Mouse (Mus musculus) embryonic stem cell, embryonic (primary cell): Measurements from ENCODE around the gene Npepps.

Experiments
- CTCF ChIA-PET, 4 experiments: fragments of 300-600 bp in 2 of 4; fragments of 350-600 bp in 2 of 4; sonication (Branson Sonifier 250); formaldehyde crosslinking; loops; one replicate each; lab custom pipeline; 2022; ENCODE audit warnings: inconsistent platforms in 2 of 4; lab: Charles Lee
- POLR2A ChIA-PET, 4 experiments: fragments of 300-600 bp in 2 of 4; fragments of 350-600 bp in 2 of 4; sonication (Branson Sonifier 250); formaldehyde crosslinking; loops; one replicate each; lab custom pipeline; 2022; ENCODE audit warnings: antibody characterized with exemption in 4 of 4, inconsistent platforms in 1 of 4; lab: Charles Lee

Npepps gene

DNA sequence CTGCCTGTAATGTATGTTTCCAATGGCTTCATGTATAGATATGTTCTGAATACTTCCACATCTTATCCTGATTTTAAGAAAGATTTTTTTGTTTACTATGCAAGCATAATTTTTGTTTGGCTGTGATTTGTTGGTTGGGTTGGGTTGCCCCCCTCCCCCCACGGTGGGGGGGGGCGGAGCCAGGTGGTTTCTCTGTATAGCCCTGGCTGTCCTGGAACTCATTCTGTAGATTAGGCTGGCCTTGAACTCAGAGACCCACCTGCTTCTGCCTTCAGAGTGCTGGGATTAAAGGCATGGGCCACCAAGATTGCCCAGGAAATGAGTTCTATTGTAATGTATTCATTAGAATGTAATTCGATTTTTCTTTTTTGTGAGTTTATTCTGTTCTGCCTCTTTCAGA lies 91.2 kb downstream of the Npepps start:
- ChIA-PET CTCF (interaction anchor here in 3 of 4 experiments (0.6 to 1.9 kb wide), 10 partner anchors 42 to 757 kb away, joined by 3 to 6 read pairs (median 3); partner anchors contain the start of gene Cdk5rap3 (in 1 of the 3)), POLR2A (interaction anchor here (0.5 to 11.0 kb wide), 49 partner anchors 8 to 592 kb away, joined by 3 to 245 read pairs (median 4); partner anchors contain the start of genes Cdk5rap3 (in 1 of the 4), Lrrc46 (in 1 of the 4), Mrpl10 (in 1 of the 4) and Mrpl45 (in 1 of the 4))

DNA sequence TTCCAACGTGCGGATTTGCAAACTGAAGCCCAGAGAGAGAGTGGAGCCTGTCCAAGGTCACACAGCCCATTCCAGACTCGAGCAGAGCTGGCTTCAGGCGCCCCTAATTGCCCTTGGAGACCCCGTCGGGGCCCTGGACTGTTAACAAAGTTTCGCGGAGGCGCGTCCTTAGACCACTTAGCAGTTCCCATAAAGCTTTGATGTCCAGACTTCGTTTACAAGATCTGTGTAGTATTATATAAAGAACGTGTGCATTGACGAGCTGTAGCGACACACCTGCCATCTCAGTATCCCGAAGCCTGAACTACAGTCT lies 91.8 kb downstream of the Npepps start:
- ChIA-PET POLR2A (interaction anchor here (0.5 to 11.0 kb wide), 85 partner anchors 8 to 740 kb away, joined by 3 to 245 read pairs (median 4); partner anchors contain the start of genes Lrrc46 (in 2 of the 4), Mrpl10 (in 2 of the 4), Cdk5rap3 (in 1 of the 4) and Mrpl45 (in 1 of the 4)), CTCF (interaction anchor here in 3 of 4 experiments (0.5 to 2.5 kb wide), 15 partner anchors 12 to 877 kb away, joined by 3 to 13 read pairs (median 3); partner anchors contain the start of gene Cdk5rap3 (in 1 of the 3))

DNA sequence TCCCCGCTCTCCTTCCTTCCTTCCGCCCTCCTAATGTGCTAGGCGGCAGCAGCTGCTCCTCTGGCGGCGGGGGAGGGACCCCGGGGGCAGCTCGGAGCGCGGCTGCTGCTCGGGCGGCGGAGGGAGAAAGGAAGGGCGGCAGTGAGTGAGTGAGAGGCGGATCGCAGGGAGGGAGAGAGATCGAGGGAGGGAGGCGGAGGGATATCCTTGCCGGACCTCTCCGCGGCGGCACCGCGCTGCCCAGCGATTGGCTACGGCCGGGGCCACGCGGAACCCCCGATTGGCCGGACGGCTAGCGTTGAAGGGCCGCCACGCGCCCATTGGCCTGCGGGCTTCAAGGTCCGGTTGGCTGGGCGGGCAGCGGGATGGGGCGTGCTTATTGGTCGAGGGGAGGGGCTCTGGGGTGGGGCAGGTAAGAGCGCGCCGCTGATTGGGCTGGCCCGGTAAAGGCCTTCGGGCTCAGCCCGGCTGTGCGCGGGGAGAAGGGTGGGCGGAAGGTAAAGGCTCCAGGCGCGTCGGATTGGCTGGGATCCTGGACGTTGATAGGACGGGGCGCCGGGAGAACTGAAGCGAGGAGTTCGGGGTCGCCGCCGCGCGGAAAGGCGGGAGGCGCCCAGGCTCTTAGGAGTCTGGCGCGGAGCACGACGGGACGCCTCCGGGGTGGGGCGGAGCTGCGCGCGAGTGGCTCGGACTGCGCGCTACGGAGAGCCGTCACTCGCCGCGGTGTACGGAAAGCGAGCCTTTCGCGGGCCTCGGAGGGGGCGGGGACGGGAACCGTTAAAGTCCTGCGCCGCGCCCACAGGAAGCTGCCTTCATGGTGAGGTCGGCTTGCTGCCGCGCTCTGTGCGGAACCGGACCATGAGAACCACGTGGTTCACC lies 92.4 kb downstream of the Npepps start, which contains the start of gene Kpnb1:
Gene Kpnb1, minus strand, starts transcription at position 118 of the 879 bp plus-strand sequence.
- ChIA-PET CTCF (interaction anchor here (0.5 to 2.5 kb wide), 21 partner anchors 11 to 876 kb away, joined by 3 to 13 read pairs (median 4); partner anchors contain the start of genes Cdk5rap3 (in 1 of the 4) and Tbkbp1 (in 1 of the 4)), POLR2A (interaction anchor here (0.5 to 11.0 kb wide), 119 partner anchors 7 to 740 kb away, joined by 3 to 245 read pairs (median 4); partner anchors contain the start of genes Lrrc46 (in 2 of the 4), Mrpl10 (in 2 of the 4), Nfe2l1 (in 2 of the 4) and Cdk5rap3 (in 1 of the 4))

DNA sequence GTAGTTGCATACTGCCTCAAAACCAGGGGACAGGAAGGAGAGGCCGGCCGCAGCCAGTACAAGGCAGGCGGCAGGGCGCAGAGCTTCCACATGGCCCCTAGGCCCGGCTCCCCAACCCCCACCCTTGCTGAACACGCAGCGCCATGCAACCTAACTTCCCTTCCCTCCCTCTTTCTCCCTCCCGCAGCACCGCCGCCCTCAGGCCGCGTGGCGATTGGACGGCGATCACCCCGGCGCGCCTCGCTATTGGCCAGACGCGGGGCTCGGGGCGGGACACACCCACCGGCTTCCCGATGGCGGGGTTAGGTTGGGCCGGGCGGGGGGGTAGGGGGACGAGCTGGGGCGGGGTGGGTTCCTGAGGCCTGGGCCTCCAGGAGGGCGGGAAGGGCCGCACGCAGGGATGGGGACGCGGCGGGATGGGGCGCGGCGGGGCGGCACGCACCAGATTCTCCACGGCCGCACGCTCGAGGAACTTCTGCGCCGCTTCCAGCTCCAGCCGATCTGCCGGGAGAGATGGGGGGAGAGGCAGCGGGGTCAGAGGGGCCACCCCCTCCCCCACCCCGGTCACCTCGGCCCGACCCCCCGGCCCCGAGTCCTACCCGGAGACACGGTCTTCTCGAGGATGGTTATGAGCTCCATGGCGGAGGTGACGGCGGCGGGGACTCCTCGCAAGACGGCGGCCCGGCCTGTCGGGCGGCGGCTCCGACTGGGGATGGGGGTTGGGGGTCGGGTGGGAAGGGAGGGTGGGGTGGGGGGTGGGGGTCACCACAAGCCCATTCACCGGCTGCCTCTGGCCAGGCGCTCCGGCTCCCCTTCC lies 93.3 kb downstream of the Npepps start:
- ChIA-PET POLR2A (interaction anchor here (0.6 to 11.0 kb wide), 74 partner anchors 8 to 516 kb away, joined by 3 to 245 read pairs (median 4); partner anchors contain the start of genes Cdk5rap3 (in 1 of the 4), Lrrc46 (in 1 of the 4), Mrpl10 (in 1 of the 4) and Mrpl45 (in 1 of the 4)), CTCF (interaction anchor here (0.6 to 2.5 kb wide), 19 partner anchors 10 to 863 kb away, joined by 3 to 13 read pairs (median 5); partner anchors contain the start of genes Cdk5rap3 (in 1 of the 4), Snx11 (in 1 of the 4) and Tbkbp1 (in 1 of the 4))

DNA sequence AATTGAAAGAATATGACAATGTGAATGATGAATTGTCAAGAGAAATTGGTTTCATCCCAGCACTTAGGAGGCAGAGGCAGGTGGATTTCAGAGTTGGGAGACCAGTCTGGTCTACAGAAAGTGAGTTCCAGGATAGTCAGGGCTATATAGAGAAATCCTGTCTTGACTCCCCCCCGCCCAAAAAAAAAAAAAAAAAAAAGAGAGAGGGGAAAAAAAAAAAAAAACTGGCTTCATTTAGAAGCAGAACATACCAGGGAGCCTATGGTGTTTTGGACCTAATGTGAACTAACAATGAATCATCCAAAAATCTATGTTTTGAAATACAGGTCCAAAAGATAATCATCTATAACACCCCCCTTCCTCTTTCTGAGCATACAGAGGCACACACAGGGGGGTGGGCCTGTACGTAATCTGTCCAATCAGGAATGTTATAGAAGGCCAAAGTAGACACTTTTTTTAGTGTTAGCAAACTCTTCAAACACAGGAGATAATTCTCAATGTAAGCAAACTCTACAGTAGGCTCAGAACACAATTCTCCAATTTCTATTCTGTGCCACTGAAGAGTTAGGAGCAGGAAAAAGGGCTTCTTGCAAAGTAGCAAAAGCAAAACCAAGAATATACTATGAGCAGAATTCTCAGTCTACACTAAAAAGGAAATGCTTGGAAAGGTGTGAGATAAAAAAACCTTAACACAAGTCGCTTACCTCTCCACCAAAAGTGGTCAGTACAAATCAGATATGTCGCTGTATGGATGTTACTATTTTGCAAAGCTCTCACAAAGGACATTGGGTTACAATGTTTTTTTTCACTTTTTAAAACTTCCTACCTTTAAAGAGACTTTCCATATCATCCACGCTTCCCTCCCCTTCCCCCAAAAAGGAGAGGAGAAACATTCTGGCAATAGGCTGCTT lies 94.5 kb downstream of the Npepps start:
- POLR2A ChIA-PET = interaction anchor here in 3 of 4 experiments (0.9 to 11.0 kb wide), 29 partner anchors 9 to 441 kb away, joined by 3 to 245 read pairs (median 8); partner anchors contain the start of genes Mrpl45 (in 1 of the 3), Nfe2l1 (in 1 of the 3) and Tbx21 (in 1 of the 3)
- CTCF ChIA-PET = interaction anchor here in 3 of 4 experiments (0.6 to 2.5 kb wide), 4 partner anchors 9 to 862 kb away, joined by 3 to 13 read pairs (median 6); partner anchors contain the start of gene Snx11 (in 1 of the 3)

DNA sequence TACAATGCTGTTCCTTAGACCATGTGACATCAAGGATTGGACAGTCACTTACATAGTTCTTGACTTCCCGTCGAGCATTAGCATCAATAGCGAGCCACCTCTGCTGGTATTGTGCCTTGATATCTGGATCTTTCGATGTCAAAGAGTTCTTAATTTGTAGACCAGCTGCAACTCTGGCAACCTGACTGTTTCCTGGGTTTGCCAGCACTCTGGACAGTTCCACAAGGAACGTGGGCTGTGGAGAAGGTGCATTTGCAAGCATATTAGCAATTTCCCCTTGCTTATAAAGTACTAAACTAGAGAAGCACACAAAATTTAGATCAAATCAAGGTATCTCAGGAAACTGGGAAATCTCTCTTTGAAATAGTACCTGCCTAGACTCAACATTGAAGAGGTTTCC lies 95.6 kb downstream of the Npepps start:
- POLR2A ChIA-PET = interaction anchor here in 1 of 4 experiments (0.6 to 11.0 kb wide), 4 partner anchors 12 to 232 kb away, joined by 3 to 245 read pairs (median 82); no protein-coding TSS in a partner anchor
- CTCF ChIA-PET = no interaction called here

DNA sequence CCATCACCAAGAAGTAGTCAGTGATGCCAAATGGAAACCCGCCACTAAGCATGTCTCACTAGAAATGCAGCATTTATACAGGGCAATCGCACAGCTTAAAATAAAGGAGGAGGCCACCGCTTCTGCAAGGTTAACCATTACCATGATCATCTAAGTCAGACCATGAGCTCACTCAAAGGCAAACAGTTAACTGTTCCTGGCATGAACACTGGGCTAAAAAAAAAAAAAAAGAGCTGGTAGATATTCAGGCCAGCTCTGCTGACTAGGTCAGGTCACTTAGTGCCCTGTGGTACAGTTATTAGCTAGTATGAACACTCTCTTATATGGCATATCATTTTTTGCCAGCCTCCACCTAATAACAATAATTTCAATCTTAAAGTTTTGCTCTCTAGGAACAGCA lies 98.0 kb downstream of the Npepps start:
- POLR2A ChIA-PET = interaction anchor here in 3 of 4 experiments (0.6 to 11.0 kb wide), 18 partner anchors 8 to 205 kb away, joined by 3 to 245 read pairs (median 4); partner anchors contain the start of gene Tbkbp1 (in 2 of the 3)
- CTCF ChIA-PET = interaction anchor here in 3 of 4 experiments (0.6 to 1.4 kb wide), 8 partner anchors 9 to 1021 kb away, joined by 3 to 5 read pairs (median 3); no protein-coding TSS in a partner anchor

DNA sequence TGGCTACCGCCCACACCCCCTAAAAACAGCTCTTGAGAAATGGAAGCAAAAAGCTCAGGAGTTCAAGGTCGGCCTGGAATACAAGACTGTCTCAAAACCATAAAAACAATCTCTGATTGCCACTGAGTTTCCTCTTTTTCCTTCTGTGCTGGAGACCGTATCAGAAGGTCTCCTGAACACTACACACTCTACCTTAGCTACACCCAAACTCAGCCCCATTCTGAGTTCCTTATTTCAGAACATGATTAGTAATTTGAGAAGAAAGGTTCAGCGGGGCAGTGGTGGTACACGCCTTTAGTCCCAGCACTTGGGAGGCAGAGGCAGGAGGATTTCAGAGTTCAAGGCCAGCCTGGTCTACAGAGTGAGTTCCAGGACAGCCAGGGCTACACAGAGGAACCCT lies 99.4 kb downstream of the Npepps start:
- CTCF ChIA-PET = interaction anchor here in 2 of 4 experiments (0.5 to 0.6 kb wide), 2 partner anchors 79 to 245 kb away, joined by 4 to 6 read pairs; no protein-coding TSS in a partner anchor

DNA sequence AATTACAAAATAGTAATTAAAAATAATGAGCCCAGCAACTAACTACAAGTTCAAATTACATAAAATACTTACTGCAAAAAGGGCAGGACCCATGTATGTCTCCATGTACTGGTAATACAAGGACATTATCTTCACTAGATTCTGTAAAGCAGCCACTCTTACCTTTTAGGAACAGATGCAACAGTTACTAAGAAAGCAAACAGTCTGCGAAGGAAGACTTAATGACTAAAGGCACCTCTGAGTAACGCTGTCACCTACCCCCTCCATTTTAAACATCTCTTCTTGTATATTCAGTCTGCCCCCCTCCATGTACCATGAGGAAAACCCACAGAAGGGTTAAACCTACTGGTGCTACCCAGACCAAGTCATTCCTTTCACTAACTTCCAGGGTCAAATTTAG lies 102.2 kb downstream of the Npepps start:
- ChIA-PET CTCF (interaction anchor here in 1 of 4 experiments (0.6 kb wide), 1 partner anchor 1274 kb away, joined by 3 read pairs; no protein-coding TSS in a partner anchor), POLR2A (interaction anchor here in 2 of 4 experiments (0.6 to 12.2 kb wide), 8 partner anchors 6 to 772 kb away, joined by 3 to 245 read pairs (median 11); partner anchors contain the start of gene Kpnb1 (in 2 of the 2))

More for the DNA sequence above, 99.4 kb downstream of the Npepps start:
- POLR2A ChIA-PET = interaction anchor here (0.7 to 11.0 kb wide), 17 partner anchors 8 to 384 kb away, joined by 3 to 245 read pairs (median 4); partner anchors contain the start of gene Tbkbp1 (in 1 of the 4)

DNA sequence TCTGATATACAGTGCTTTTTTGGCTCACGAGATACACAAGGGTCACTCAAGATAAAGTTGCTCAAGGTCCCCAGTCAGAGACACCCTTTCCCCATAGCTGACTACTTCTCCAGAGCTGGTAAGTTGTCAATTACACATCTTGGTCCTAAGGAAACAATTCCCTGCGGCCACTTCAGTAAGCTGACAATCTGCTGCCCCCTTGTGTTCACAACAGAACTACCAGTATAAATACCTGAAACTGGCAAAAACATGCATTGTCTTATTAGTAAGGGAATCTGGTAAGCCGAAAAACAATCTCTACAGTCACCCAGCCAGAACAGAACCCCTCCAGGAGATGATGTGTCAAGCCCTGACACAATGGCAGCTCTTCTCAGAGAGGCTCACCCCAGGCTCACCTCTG lies 103.6 kb downstream of the Npepps start:
- ChIA-PET POLR2A (interaction anchor here (0.6 to 12.2 kb wide), 20 partner anchors 7 to 481 kb away, joined by 3 to 245 read pairs (median 4); partner anchors contain the start of gene Kpnb1 (in 3 of the 4)), CTCF (interaction anchor here in 3 of 4 experiments (0.7 to 2.2 kb wide), 14 partner anchors 9 to 260 kb away, joined by 3 to 13 read pairs (median 4); partner anchors contain the start of genes Cdk5rap3 (in 1 of the 3) and Kpnb1 (in 1 of the 3))

DNA sequence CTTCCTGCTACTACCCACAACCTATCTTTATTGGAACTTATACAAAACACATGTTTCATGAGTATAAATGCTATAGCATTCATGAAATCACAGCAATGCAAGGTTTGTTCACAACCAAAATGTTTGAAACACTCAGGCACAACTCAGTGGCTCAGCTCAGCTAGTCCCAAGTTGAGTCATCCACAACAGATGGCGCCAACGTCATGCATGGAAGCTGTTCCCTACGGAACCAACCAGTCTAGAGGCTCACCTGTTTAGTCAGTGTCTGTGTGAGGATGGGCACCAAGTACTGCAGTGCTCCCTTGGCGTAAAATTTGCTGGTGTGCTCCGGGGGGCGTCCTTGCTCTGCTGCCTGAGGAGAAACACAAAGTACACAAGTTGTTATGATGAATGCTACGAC lies 104.9 kb downstream of the Npepps start:
- ChIA-PET CTCF (interaction anchor here in 2 of 4 experiments (0.6 to 1.6 kb wide), 3 partner anchors 17 to 137 kb away, joined by 3 read pairs; no protein-coding TSS in a partner anchor), POLR2A (interaction anchor here in 3 of 4 experiments (0.5 to 12.2 kb wide), 10 partner anchors 9 to 482 kb away, joined by 3 to 245 read pairs (median 5); partner anchors contain the start of gene Kpnb1 (in 2 of the 3))

DNA sequence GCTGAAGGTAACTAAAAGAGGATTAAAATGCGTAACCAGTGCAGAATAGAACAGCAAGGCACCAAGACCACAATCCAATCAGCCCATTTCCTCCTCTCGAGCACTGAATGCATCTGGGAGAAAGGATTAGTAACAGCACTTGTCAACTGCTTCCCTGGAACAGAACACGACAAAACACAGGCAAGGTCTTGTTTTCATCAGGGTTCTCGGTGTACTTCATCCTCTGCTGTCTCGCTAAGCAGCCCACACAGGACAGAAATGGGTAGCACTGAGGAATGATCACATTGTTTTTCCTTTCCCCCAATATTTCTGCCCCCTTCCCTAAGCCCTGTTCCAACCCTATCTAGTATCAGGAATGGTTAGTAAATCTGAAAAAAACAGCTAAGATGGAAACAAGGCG lies 120.1 kb downstream of the Npepps start:
- CTCF ChIA-PET = interaction anchor here in 1 of 4 experiments (0.7 kb wide), 1 partner anchor 173 kb away, joined by 5 read pairs; no protein-coding TSS in a partner anchor
- POLR2A ChIA-PET = interaction anchor here in 3 of 4 experiments (0.6 to 11.0 kb wide), 11 partner anchors 8 to 263 kb away, joined by 3 to 183 read pairs (median 4); partner anchors contain the start of gene Kpnb1 (in 1 of the 3)

DNA sequence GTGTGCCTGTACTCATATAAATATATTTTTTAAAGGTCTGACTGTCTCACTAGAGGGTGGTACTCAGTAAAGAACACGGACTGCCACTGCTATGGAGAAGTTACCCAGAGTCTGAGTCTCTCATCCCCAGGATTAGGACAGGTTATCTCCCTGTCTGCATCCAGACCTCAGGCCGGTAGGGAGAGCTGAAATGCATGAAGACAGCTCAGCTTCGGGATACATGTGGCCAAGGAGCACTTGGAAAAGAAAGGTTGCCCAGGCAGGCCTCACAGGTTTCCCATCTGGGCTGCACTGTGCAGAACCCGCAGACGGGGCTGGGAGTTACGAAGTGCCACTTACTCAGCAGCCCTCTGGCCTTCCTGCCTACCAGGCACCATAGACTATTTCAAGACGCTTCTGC lies 123.4 kb downstream of the Npepps start:
- ChIA-PET POLR2A (interaction anchor here in 2 of 4 experiments (0.6 to 11.0 kb wide), 11 partner anchors 8 to 72 kb away, joined by 3 to 183 read pairs (median 5); partner anchors contain the start of gene Kpnb1 (in 2 of the 2)), CTCF (interaction anchor here in 1 of 4 experiments (2.1 kb wide), 1 partner anchor 10 kb away, joined by 9 read pairs; no protein-coding TSS in a partner anchor)
